ENCODE assay signal across 8 mouse cellular contexts in the genomic region with DNA sequence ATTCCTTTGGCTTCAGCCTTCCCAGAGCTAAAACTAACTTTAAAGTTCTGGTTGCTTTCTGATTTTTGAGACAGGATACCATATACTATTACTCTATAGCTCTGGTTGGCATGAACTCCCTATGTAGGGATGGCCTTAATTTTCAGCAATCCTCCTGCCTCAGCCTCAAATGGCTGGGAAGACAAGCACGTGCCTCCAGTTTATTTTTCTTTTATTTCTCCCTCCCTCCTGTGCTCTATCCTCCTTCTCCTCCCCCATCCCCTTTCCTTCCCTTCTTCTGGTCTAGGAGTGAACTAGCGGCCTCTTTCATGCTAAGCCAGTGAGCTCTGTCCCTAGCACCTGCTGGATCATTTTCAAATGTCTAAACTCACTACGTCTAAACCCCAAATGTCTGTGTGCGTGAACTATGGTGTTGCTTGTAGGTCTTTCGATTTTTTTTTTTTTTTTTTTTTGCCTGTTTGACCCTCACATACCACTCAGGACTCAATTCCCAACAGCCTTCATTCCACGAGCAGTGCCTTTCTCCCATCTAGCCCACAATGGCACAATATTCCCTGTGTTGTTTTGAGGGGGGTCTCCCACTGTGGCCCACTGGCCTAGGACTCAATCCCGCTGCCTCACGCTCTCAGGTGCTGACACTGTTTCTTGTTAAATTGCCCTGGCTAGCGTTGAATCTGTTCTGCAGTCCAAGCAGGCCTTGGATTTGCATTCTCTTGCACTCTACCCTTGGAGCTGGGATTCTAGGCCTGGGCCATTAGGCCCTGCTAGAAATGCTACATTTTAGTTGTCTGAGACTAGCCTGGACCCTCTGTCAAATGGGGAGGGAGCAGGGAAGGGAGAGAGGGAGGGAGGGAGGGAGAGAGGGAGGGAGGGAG. TPM values are rescaled to one million over a fixed set of nuclear protein-coding genes. Genes with fewer than 3 reads are reported as not detected.
DNase-seq lines count a peak whose midpoint lies in the region; ATAC-seq and TF ChIP-seq lines count a peak whose summit lies in the region.

No protein-coding gene starts in this region.

- no peak for TF ChIP-seq EP300 in heart, postnatal 0 days (IDR thresholded peaks at IDR 0.05; ENCODE audit: low read depth)

- H3K9ac ChIP-seq in heart, embryonic 13.5 days = peak overlapping the region; percentile 92
- H3K9ac ChIP-seq in ES-E14 (ENCODE audit: insufficient read depth, low read depth, low read length, poor library complexity, severe bottlenecking) = peak overlapping the region; percentile 82; the same call in 1 of the 2 replicates
- peak overlapping the region; percentile 83; the same call in 1 of the 2 replicates for H3K9ac ChIP-seq in heart, postnatal 0 days (replicated peaks; ENCODE audit: low read depth, low read length)
- H3K9ac ChIP-seq in midbrain, embryonic 11.5 days (ENCODE audit: low read length) = no peak overlapping the region; the same call in 1 of the 2 replicates

- H3K4me1 ChIP-seq in heart, embryonic 13.5 days = peaks cover 44% of the 10 kb centered on the region
- H3K4me1 ChIP-seq in ES-E14 (ENCODE audit: control insufficient read depth in 2 of 2, insufficient read depth in 2 of 2, low read length in 2 of 2, poor library complexity in 1 of 2) = peaks cover 3 to 5% of the 10 kb centered on the region in 2 experiments; a peak in 2 of 4 replicates
- peaks cover 41% of the 10 kb centered on the region for H3K4me1 ChIP-seq in heart, postnatal 0 days (ENCODE audit: control insufficient read depth, insufficient read depth)
- H3K4me1 ChIP-seq in midbrain, embryonic 11.5 days (ENCODE audit: control insufficient read depth, insufficient read depth, low read length) = peaks cover 26% of the 10 kb centered on the region

- in situ Hi-C loops in ES-E14 (cut with MboI; ENCODE audit: low sequenced_read_pairs in 2 of 2, unreplicated experiment in 2 of 2) = loop anchor here in 1 of 2 experiments (5.0 kb wide), 1 partner anchor 63 kb away; a partner anchor contains a TSS

- H3K4me2 ChIP-seq in heart, embryonic 13.5 days = peak overlapping the region; percentile 92
- peak overlapping the region; percentile 87 for H3K4me2 ChIP-seq in heart, postnatal 0 days (ENCODE audit: low read depth, low read length)
- H3K4me2 ChIP-seq in midbrain, embryonic 11.5 days = peak overlapping the region; percentile 67

- intact Hi-C loops in heart, postnatal 25 days (cut with DNase I) = loop anchor here (10.0 kb wide), 1 partner anchor 180 kb away; no protein-coding TSS in a partner anchor

- WGBS in heart, embryonic 13.5 days = 66% methylated on average over 9 of the region's 9 CpGs
- 69% methylated on average over 9 of the region's 9 CpGs for whole genome bisulfite sequencing in heart, postnatal 0 days
- WGBS in midbrain, embryonic 11.5 days = 45% methylated on average over 9 of the region's 9 CpGs

- peak overlapping the region; percentile 79 for H3K4me3 ChIP-seq in heart, embryonic 13.5 days
- H3K4me3 ChIP-seq in ES-E14 (ENCODE audit: insufficient read depth in 1 of 2, low read depth in 1 of 2, low read length in 2 of 2, poor library complexity in 1 of 2, severe bottlenecking in 1 of 2) = peak overlapping the region; percentile 68 to 95
- H3K4me3 ChIP-seq in heart, postnatal 0 days (ENCODE audit: low read depth, low read length) = peak overlapping the region; percentile 89
- peak overlapping the region; percentile 74 for H3K4me3 ChIP-seq in midbrain, embryonic 11.5 days (ENCODE audit: low read depth, low read length)

- no peaks in the 10 kb centered on the region for H3K36me3 ChIP-seq in heart, embryonic 13.5 days
- no peaks in the 10 kb centered on the region for H3K36me3 ChIP-seq in ES-E14 (ENCODE audit: control insufficient read depth, insufficient read depth, low read length, poor library complexity, severe bottlenecking)
- no peaks in the 10 kb centered on the region for H3K36me3 ChIP-seq in heart, postnatal 0 days (replicated peaks; ENCODE audit: control insufficient read depth, insufficient read depth, low read length)
- H3K36me3 ChIP-seq in midbrain, embryonic 11.5 days (ENCODE audit: control insufficient read depth, insufficient read depth, low read length) = no peaks in the 10 kb centered on the region

- H3K9me3 ChIP-seq in heart, embryonic 13.5 days = no peaks in the 10 kb centered on the region
- no peaks in the 10 kb centered on the region for H3K9me3 ChIP-seq in ES-E14 (ENCODE audit: control insufficient read depth, insufficient read depth, low read depth, low read length)
- H3K9me3 ChIP-seq in heart, postnatal 0 days (replicated peaks; ENCODE audit: control insufficient read depth, low read length) = no peaks in the 10 kb centered on the region
- H3K9me3 ChIP-seq in midbrain, embryonic 11.5 days (ENCODE audit: control insufficient read depth, low read length) = no peaks in the 10 kb centered on the region

- H3K27ac ChIP-seq in heart, embryonic 13.5 days (replicated peaks) = peak overlapping the region; percentile 89
- no peak overlapping the region for H3K27ac ChIP-seq in ES-E14 (ENCODE audit: insufficient read depth, low read depth, low read length, poor library complexity, severe bottlenecking)
- peak overlapping the region; percentile 93 for H3K27ac ChIP-seq in heart, postnatal 0 days (ENCODE audit: low read depth)
- peak overlapping the region; percentile 60; the same call in 1 of the 2 replicates for H3K27ac ChIP-seq in midbrain, embryonic 11.5 days (ENCODE audit: low read depth, low read length)

- TF ChIP-seq CTCF in heart, postnatal 0 days (IDR thresholded peaks at IDR 0.05; ENCODE audit: low read depth) = no peak

- H3K27me3 ChIP-seq in heart, embryonic 13.5 days (replicated peaks) = no peaks in the 10 kb centered on the region
- no peaks in the 10 kb centered on the region for H3K27me3 ChIP-seq in heart, postnatal 0 days (ENCODE audit: control insufficient read depth, insufficient read depth, low read length)
- no peaks in the 10 kb centered on the region for H3K27me3 ChIP-seq in midbrain, embryonic 11.5 days (ENCODE audit: control insufficient read depth, insufficient read depth, low read length)

- ATAC-seq in heart, embryonic 13.5 days (ENCODE audit: extremely low read depth, insufficient number of reproducible peaks, low FRiP score, low TSS enrichment) = no peak
- ATAC-seq in heart, postnatal 0 days (ENCODE audit: insufficient read depth, low read depth) = no peak
- ATAC-seq in midbrain, embryonic 11.5 days (ENCODE audit: low FRiP score) = no peak

- DNase-seq in heart, postnatal 25 days (ENCODE audit: low spot score) = no peak
- no peak for DNase-seq in ES-E14 (ENCODE audit: low read depth, low spot score)
- no peak for DNase-seq in heart, postnatal 0 days (ENCODE audit: low spot score)
- DNase-seq in midbrain, embryonic 11.5 days (ENCODE audit: low spot score, missing footprints) = peak; percentile 81
- DNase-seq in gastrocnemius, postnatal 25 days = no peak
- DNase-seq in layer of hippocampus, adult 9-11 months = no peak
- no peak for DNase-seq in layer of hippocampus, postnatal 10 days (ENCODE audit: low spot score in 2 of 2)

RNA-seq across cellular contexts. Expression of a gene that starts 5.0 kb away (rescaled TPM):
- 9.7 and 10.3 TPM in 2 replicates for polyA plus RNA-seq in heart, embryonic 13.5 days (2015; fragmentation: Nextera tagmentation; extraction: Ambion mirVana)
- total RNA-seq in heart, postnatal 25 days (2021) = 10 to 100 TPM; 14.4 to 16.4 TPM
- 4.5 and 6.2 TPM in 2 replicates for total RNA-seq in ES-E14 (2012; rRNA removed)
- total RNA-seq in heart, postnatal 0 days (2014; rRNA removed; ENCODE audit: low replicate concordance) = 21.3 and 24.1 TPM in 2 replicates
- 12.1 and 13.0 TPM in 2 replicates for polyA plus RNA-seq in heart, postnatal 0 days (2015; fragmentation: Nextera tagmentation; extraction: Ambion mirVana)
- 8.8 and 9.8 TPM in 2 replicates for polyA plus RNA-seq in midbrain, embryonic 11.5 days (2014; fragmentation: Nextera tagmentation; extraction: Ambion mirVana)
- 10 to 100 TPM; 15.5 to 15.9 TPM for total RNA-seq in gastrocnemius, postnatal 25 days (2021)
- total RNA-seq in layer of hippocampus, postnatal 10 days (2021) = 10 to 100 TPM; 24.2 to 24.9 TPM

RNA-seq across cellular contexts. Expression of a gene that starts 6.1 kb away (rescaled TPM):
- polyA plus RNA-seq in heart, embryonic 13.5 days (2015; fragmentation: Nextera tagmentation; extraction: Ambion mirVana) = 28.4 and 31.3 TPM in 2 replicates
- 1 to 10 TPM; 4.4 to 9.8 TPM for total RNA-seq in heart, postnatal 25 days (2021)
- total RNA-seq in ES-E14 (2012; rRNA removed) = 38.6 and 38.8 TPM in 2 replicates
- total RNA-seq in heart, postnatal 0 days (2014; rRNA removed; ENCODE audit: low replicate concordance) = 10.9 and 25.5 TPM in 2 replicates
- polyA plus RNA-seq in heart, postnatal 0 days (2015; fragmentation: Nextera tagmentation; extraction: Ambion mirVana) = 18.3 and 24.3 TPM in 2 replicates
- 53.5 and 57.7 TPM in 2 replicates for polyA plus RNA-seq in midbrain, embryonic 11.5 days (2014; fragmentation: Nextera tagmentation; extraction: Ambion mirVana)
- total RNA-seq in gastrocnemius, postnatal 25 days (2021) = 1 to 10 TPM; 3.9 to 4.1 TPM
- total RNA-seq in layer of hippocampus, postnatal 10 days (2021) = 10 to 100 TPM; 10.4 to 14.0 TPM

RNA-seq across cellular contexts. Expression of a gene that starts 19.0 kb away (rescaled TPM):
- 78.4 and 83.0 TPM in 2 replicates for polyA plus RNA-seq in heart, embryonic 13.5 days (2015; fragmentation: Nextera tagmentation; extraction: Ambion mirVana)
- 1 to 10 TPM in 1 of 2 experiments, under 1 TPM in 1; 0.62 to 1.2 TPM for total RNA-seq in heart, postnatal 25 days (2021)
- total RNA-seq in ES-E14 (2012; rRNA removed) = 71.7 and 81.1 TPM in 2 replicates
- total RNA-seq in heart, postnatal 0 days (2014; rRNA removed; ENCODE audit: low replicate concordance) = 21.4 and 54.6 TPM in 2 replicates
- 19.5 and 19.9 TPM in 2 replicates for polyA plus RNA-seq in heart, postnatal 0 days (2015; fragmentation: Nextera tagmentation; extraction: Ambion mirVana)
- polyA plus RNA-seq in midbrain, embryonic 11.5 days (2014; fragmentation: Nextera tagmentation; extraction: Ambion mirVana) = 169 and 171 TPM in 2 replicates
- under 1 TPM; 0.54 to 0.88 TPM for total RNA-seq in gastrocnemius, postnatal 25 days (2021)
- 1 to 10 TPM; 5.3 to 6.0 TPM for total RNA-seq in layer of hippocampus, postnatal 10 days (2021)

RNA-seq across cellular contexts. Expression of a gene that starts 23.8 kb away (rescaled TPM):
- 79.5 and 82.1 TPM in 2 replicates for polyA plus RNA-seq in heart, embryonic 13.5 days (2015; fragmentation: Nextera tagmentation; extraction: Ambion mirVana)
- total RNA-seq in heart, postnatal 25 days (2021) = 10 to 100 TPM; 59.6 to 65.7 TPM
- 7.1 and 9.0 TPM in 2 replicates for total RNA-seq in ES-E14 (2012; rRNA removed)
- 25.2 and 27.9 TPM in 2 replicates for total RNA-seq in heart, postnatal 0 days (2014; rRNA removed; ENCODE audit: low replicate concordance)
- polyA plus RNA-seq in heart, postnatal 0 days (2015; fragmentation: Nextera tagmentation; extraction: Ambion mirVana) = 59.2 and 62.1 TPM in 2 replicates
- 72.4 and 73.5 TPM in 2 replicates for polyA plus RNA-seq in midbrain, embryonic 11.5 days (2014; fragmentation: Nextera tagmentation; extraction: Ambion mirVana)
- total RNA-seq in gastrocnemius, postnatal 25 days (2021) = 10 to 100 TPM; 34.9 to 35.2 TPM
- 1,000 to 10,000 TPM in 1 of 2 experiments, 100 to 1,000 TPM in 1; 909 to 1,029 TPM for total RNA-seq in layer of hippocampus, postnatal 10 days (2021)

RNA-seq across cellular contexts. Expression of a gene that starts 30.5 kb away (rescaled TPM):
- 8.6 and 9.0 TPM in 2 replicates for polyA plus RNA-seq in heart, embryonic 13.5 days (2015; fragmentation: Nextera tagmentation; extraction: Ambion mirVana)
- 10 to 100 TPM; 32.3 to 61.0 TPM for total RNA-seq in heart, postnatal 25 days (2021)
- 6.0 and 8.6 TPM in 2 replicates for total RNA-seq in ES-E14 (2012; rRNA removed)
- total RNA-seq in heart, postnatal 0 days (2014; rRNA removed; ENCODE audit: low replicate concordance) = 76.8 and 93.5 TPM in 2 replicates
- 8.1 and 9.7 TPM in 2 replicates for polyA plus RNA-seq in heart, postnatal 0 days (2015; fragmentation: Nextera tagmentation; extraction: Ambion mirVana)
- 6.0 and 7.3 TPM in 2 replicates for polyA plus RNA-seq in midbrain, embryonic 11.5 days (2014; fragmentation: Nextera tagmentation; extraction: Ambion mirVana)
- total RNA-seq in gastrocnemius, postnatal 25 days (2021) = 10 to 100 TPM; 21.0 to 50.8 TPM
- 10 to 100 TPM; 54.4 to 67.2 TPM for total RNA-seq in layer of hippocampus, postnatal 10 days (2021)
